Mouse (Mus musculus) thymus, postnatal 0 days (tissue): Measurements from ENCODE around the gene Lins1. TPM values are rescaled to one million over a fixed set of nuclear protein-coding genes. Genes with fewer than 3 reads are reported as not detected.

Source experiments
- DNase-seq: peaks from one replicate; pipeline ENCODE4 v3.0.0-alpha.2; 2015; ENCODE audit warnings: low spot score
- polyA plus RNA-seq: library from polyadenylated mRNA; unstranded; fragments of >200 nt; fragmentation: Nextera tagmentation; extraction: Ambion mirVana; gene quantifications from 2 replicates; pipeline ENCODE4 v1.2.1, GENCODE M21; 2015

The Lins1 gene
- polyA plus RNA-seq = 10.3 and 11.1 TPM in 2 replicates

- peak; percentile 99 for DNase-seq
These were observed at the start of gene Lins1 for GRCm38 (mm10) chr7:66689620-66690360. Gene Lins1 (plus strand): TSS chr7:66689889.

GRCm38 (mm10) chr7:66645736-66646135 is 44.0 kb upstream of the Lins1 start:
- DNase-seq = no peak

GRCm38 (mm10) chr7:66649181-66649580 is 40.5 kb upstream of the Lins1 start:
- no peak for DNase-seq

- DNase-seq = no peak
These were observed 38.8 kb upstream of the Lins1 start for GRCm38 (mm10) chr7:66650883-66651282.

- DNase-seq = peak; percentile 69
These were observed 37.5 kb upstream of the Lins1 start for GRCm38 (mm10) chr7:66652216-66652615.

- DNase-seq = no peak
These were observed 36.1 kb upstream of the Lins1 start for GRCm38 (mm10) chr7:66653596-66653995.

- no peak for DNase-seq
These were observed 34.2 kb upstream of the Lins1 start for GRCm38 (mm10) chr7:66655471-66655870.

GRCm38 (mm10) chr7:66660291-66660690 is 29.4 kb upstream of the Lins1 start:
- DNase-seq = no peak

- DNase-seq = no peak
These were observed 28.7 kb upstream of the Lins1 start for GRCm38 (mm10) chr7:66660972-66661371.

GRCm38 (mm10) chr7:66661572-66661971 is 28.1 kb upstream of the Lins1 start:
- DNase-seq = peak; percentile 75

- no peak for DNase-seq
These were observed 26.1 kb upstream of the Lins1 start for GRCm38 (mm10) chr7:66663548-66663947.

- DNase-seq = no peak
These were observed 22.6 kb upstream of the Lins1 start for GRCm38 (mm10) chr7:66667064-66667463.

- no peak for DNase-seq
These were observed 13.9 kb upstream of the Lins1 start for GRCm38 (mm10) chr7:66675800-66676199.

- DNase-seq = no peak
These were observed 7.4 kb upstream of the Lins1 start for GRCm38 (mm10) chr7:66682119-66682863.

- DNase-seq = no peak
These were observed 968 bp upstream of the Lins1 start for GRCm38 (mm10) chr7:66688721-66689120.

- DNase-seq = no peak
These were observed 432 bp upstream of the Lins1 start, which contains the start of gene Asb7 for GRCm38 (mm10) chr7:66689294-66689619. Gene Asb7 (minus strand): TSS chr7:66689596.

- DNase-seq = no peak
These were observed 4.8 kb downstream of the Lins1 start for GRCm38 (mm10) chr7:66694467-66694866.

- no peak for DNase-seq
These were observed 13.0 kb downstream of the Lins1 start for GRCm38 (mm10) chr7:66702721-66703120.

- DNase-seq = no peak
These were observed 14.9 kb downstream of the Lins1 start for GRCm38 (mm10) chr7:66704631-66705030.

- no peak for DNase-seq
These were observed 21.5 kb downstream of the Lins1 start for GRCm38 (mm10) chr7:66711166-66711565.

- DNase-seq = no peak
These were observed 34.8 kb downstream of the Lins1 start for GRCm38 (mm10) chr7:66724514-66724913.

GRCm38 (mm10) chr7:66724954-66725353 is 35.3 kb downstream of the Lins1 start:
- peak; percentile 49 for DNase-seq

- no peak for DNase-seq
These were observed 38.4 kb downstream of the Lins1 start for GRCm38 (mm10) chr7:66728072-66728471.
